Mouse (Mus musculus) ovary, adult 2 months (tissue): ENCODE measurements around the gene Agap1. TPM values are rescaled to one million over a fixed set of nuclear protein-coding genes. Genes with fewer than 3 reads are reported as not detected.

Experiments
- polyA plus RNA-seq: library from polyadenylated mRNA; depleted of rRNA; stranded (reverse); fragments of >200 nt; gene quantifications from 2 replicates; pipeline ENCODE4 v1.2.3, GENCODE M21; 2012; rRNA removed

Gene Agap1
- polyA plus RNA-seq: 29.8 and 30.2 TPM in 2 replicates

DNA sequence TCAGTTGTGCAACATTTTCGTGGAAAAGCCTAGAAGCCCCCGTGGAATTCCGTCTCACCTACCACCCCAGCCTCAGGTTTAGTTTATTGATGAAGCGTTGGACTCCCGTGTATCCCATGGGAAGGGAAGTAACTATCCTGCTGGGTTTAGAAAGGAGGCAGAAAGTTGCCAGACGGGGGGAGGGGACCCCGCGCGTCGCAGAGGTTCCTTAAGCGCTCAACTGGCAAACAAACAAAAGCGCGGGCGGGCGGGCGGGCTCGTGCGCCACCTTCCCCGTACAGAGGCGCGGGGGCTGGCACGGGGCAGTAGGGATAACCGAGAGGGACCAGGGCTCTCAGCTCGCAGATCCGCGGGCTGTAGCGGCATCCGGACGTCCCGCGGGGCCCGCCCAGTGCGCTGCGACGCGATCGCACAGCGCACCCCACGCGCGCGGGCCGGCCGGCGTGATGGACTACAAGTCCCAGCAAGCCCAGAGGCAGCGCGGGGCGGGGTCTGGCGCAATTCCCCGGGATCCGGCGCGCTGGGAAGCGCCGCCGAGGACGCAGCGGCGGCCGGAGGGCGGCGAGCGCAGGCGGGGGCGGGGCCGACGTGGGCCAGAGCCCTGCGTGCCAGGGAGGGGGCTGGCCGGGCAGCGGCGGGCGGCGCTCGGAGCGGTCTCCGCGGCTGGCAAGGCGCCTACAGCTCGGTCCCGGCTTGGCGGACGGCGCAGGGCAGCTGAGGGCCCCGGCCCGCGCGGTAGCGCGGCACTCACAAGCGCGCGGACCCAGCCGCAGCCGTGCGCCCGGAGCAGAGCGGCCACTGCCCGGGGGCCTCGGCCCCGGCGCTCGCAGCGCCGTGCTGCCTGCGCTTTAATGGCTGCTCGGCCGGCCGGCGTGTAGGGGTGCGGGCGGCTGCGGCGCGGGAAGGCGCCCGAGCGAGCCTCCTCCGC is at the start of gene Agap1:
TSS of gene Agap1 (plus strand) at position 611 of the 928 bp plus-strand sequence.

DNA sequence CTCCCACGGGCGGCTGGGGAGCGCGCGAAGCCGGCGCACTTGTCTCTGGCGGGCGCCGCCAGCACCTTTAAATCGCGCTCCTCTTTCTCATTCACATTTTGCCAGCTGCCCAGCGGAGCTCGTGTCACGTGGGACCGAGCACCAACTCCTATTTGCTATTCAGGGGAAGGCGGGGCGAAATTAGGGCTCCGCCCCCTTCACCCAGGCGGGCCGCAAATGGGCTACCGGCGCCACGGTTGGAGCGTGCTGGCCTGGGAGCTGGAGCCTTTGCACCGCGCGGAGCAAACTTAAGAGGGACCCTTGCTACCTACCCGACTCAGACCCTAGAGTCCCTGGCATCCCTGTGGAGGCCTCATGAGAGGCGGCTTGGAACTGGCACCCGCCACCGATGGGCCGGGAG is 476.5 kb downstream of the Agap1 start, which contains the start of gene Gbx2:
TSS of gene Gbx2 (minus strand) at position 60 of the 400 bp plus-strand sequence.

